Mouse (Mus musculus) cerebellum, postnatal 25 days (tissue): Measurements from ENCODE around the gene Kif26a.

Experiments
- DNase-seq, 2 experiments: peaks; one replicate each; pipeline ENCODE4 v3.0.0; 2021; ENCODE audit warnings: mixed read lengths in 2 of 2

The Kif26a gene

DNA sequence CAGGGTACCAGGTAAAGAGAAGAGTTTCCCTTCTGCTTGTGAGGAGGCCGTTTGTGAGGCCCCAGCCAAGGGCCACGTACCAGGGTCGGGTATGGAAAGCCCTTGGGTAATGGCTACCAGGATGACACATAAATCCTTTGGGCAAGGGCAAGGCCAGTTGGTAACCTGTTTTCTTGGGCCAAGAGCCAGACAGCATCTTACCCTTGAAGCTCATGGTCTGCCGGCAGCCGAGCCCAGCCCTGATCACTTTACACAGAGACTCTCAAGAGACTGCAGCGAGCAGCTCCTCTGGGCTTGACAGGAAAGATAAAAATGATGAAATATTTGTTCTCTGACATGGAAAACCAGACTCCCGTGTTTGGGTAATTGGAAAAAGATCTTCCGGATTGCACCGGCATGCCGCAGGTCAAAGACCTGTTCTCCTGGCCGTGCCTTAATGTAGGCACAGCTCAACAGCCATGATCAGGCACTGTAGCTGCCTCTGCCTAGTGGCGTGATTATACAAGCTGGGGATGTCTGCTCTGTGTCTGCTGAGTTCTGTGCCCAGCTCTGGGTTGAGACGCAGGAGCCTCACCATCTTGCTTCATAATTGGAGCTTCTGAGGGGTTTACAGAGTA lies 77.8 kb downstream of the Kif26a start:
- no peak for DNase-seq

- DNase-seq: no peak
Measured at GRCm38 (mm10) chr12:112226238-112226637, 80.2 kb downstream of the Kif26a start.

DNA sequence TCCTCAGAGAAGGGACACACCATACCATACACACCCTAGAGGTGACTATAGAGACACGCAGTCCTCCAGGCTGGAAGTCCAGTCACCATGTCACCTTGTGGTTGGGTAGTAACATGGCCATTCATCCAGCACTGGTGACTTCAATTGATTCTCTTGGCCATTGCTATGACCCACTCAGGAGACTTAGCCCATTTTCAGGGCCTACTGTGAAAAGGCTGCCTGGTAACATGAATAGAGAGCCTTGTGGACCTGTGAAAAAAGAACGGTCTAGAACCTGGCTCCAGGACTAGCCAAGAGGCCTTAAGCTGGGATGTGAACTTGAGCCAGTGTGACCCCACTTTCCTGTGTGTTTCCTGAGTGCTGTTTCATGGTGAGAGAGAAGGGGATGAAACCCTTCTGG lies 80.6 kb downstream of the Kif26a start:
- DNase-seq: no peak

GRCm38 (mm10) chr12:112229084-112229483 lies 83.1 kb downstream of the Kif26a start:
- DNase-seq: no peak

- DNase-seq: no peak
Measured at GRCm38 (mm10) chr12:112230196-112230595, 84.2 kb downstream of the Kif26a start.
